Mouse (Mus musculus) lung, adult 18-20 months (tissue): ENCODE results near the gene Fcnb.

Experiments
- DNase-seq, 2 experiments: peaks; one replicate each; pipeline ENCODE4 v3.0.0; 2022; ENCODE audit warnings: mixed read lengths in 2 of 2

Gene Fcnb

DNA sequence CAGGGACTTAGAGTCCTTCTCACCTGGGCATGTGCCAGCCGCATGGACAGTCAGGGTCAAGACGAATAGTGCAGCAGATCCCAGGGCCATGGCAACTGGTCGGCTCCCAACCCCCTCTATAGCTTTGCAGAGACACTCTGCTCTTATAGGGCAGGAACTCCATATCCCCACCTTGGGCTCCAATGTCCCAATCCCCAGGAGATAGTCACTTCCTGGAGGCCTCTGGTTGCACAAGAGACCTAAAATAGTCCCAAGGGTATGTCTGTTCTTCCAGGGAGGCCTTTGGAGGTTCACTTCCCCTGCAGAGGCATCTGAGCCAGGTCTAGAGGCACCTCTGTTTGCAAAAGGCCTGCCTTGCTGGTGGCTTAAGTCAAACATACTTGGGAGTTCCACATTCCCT lies at the start of gene Fcnb:
Gene Fcnb, minus strand, starts transcription at position 118 of the 400 bp plus-strand sequence.
- DNase-seq, result no peak

DNA sequence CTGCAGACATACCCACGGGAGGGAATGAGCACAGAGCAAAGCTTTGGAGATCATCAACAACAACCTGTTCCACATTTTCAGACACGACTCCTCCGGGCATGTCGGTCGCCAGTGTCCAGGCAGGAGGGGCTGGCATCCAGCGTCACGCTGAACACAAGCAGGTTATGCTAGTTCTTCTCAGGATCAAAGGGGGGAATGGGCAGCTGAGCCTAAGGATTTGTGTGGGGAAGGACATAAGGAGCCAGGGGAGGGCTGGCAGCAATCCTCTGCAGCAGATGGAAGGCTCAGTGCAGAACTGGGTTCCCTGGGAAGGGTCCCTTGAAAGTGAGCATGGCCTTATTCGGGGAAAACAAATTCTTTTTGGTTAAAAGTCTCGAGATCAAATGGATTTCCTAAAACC lies 49.1 kb upstream of the Fcnb start:
- no peak for DNase-seq

DNA sequence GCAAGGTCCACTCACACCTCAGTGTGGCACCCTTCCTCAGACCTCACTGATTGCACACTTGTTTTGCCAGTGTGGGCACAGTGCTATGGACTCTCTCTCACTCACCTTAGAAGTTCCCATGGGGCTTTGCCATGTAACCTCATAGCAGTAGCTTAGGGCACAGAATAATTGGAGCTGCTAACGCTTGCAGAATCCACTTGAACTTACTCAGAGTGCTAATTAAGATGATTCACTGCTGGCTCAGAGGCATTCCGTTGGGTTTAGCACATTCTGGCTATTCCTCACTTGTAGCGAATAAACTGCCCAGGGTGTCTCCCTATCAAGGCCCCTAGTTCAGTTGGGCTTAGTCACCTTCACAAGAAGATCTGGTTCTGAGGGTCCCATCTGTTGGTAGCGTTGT lies 47.4 kb upstream of the Fcnb start:
- DNase-seq, result no peak

DNA sequence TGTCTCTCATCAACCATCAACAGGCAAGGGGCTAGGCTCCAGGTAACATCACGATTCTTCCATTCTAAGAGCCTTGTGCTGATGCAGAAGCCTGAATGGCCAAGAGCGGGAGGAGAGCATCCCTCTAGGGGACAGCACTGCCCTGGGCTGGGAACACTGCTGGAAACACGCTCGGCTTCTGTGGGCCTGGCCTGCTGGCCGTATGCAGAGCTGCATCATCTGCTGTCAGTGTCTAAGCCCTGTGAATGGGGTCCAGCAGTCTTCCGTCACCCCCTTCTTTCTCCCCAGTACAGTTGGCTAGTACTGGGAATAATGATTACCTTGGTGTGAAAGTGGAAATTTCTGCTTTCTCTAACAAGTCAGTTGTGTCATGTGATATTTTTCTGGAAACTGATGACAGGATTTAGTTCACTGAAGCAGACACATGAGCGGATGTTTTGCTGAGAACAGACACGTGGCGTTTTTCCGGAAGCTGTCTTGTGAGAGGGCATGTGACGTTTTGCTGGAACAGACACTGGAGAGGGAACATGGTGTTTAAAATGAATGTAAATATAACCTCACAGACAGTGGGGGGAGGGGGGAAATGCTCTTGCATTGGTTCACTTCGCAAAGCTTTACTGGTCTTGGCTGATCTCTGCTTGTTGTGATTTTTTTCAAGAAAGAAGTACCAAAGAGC lies 42.2 kb upstream of the Fcnb start:
- DNase-seq, result peak in 1 of 2 experiments; percentile 27

DNA sequence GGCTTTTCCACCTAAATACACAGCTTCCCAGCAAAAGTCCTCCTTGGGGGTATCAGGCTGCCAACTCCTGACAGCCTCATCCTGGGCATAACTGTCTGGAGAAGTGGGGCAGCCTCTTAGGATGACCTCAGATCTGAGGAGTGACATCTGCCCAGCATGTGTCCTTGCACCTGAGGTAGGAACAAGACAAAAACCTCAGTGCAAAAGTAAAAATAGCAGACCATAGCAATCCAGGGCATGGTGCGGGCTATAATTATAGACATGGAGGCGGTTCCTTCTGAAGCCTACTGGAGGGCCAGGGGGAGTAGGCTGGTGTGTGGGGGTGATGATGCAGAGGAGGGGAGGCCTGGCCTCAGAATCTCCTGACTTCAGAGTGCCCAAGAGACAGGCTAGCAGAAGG lies 39.2 kb upstream of the Fcnb start:
- no peak for DNase-seq

DNA sequence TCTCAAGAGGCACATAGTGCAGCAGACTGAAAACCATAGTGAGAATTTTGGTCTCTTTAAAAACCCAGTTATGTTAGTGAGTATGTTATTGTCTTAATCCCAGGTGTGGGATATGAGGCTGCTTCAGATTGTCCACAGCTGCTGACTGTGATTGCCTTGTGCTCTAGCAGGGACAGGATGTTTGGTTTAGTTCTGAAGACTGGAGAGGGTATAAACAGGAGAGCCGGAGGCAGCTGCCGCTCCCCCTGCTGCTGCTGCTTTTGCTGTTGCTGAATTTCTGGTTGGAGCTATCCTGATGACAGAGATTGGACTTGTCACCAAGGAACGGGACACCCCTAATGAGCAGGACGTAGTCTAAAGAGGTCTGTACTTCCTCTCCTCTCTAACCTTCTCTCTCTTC lies 36.6 kb upstream of the Fcnb start:
- no peak for DNase-seq

DNA sequence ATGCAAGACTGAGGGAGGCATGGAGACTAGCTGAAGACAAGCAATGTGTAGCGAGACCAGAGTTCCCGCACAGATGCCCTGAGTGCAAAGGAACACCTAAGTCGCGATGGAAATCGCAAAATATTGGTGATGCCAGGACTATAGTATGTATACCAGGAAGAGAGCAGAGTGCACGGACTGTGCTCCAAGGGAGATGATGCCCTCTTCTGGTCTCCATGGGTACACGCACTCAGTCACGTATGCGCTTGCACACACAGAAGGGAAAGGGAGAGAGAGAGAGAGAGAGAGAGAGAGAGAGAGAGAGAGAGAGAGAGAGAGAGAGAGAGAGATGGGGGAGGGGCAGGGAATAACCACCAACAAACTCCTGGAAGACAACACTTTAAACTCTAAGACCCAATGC lies 35.7 kb upstream of the Fcnb start:
- DNase-seq, result no peak

DNA sequence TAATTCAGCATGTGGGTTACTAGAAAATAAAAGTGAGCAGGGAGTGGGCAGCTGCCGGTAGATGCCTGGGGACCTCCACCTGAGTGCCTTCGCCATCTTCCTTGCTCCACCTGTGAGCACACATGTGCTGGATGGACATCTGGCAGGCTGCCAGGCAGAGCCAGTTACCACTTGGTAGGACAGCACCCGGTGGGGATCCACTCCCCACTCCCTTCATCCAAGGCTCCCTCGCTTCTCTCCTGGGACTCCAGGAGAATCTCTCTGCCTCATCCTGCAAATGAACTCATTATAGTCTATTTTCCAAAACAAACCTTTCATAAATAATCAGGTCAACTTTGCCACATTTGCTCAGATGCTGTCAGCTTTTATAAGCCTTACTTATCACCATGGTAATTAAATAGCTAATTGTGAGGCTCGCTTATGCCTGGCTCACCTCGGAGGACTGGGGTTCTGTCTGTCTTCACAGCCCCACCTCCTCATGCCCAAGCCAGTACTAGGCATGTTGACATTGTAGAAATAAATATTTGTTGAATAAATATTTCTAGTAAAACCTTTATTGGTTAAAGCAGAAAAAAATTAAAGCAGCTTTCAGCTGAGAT lies 33.9 kb upstream of the Fcnb start:
- no peak for DNase-seq

DNA sequence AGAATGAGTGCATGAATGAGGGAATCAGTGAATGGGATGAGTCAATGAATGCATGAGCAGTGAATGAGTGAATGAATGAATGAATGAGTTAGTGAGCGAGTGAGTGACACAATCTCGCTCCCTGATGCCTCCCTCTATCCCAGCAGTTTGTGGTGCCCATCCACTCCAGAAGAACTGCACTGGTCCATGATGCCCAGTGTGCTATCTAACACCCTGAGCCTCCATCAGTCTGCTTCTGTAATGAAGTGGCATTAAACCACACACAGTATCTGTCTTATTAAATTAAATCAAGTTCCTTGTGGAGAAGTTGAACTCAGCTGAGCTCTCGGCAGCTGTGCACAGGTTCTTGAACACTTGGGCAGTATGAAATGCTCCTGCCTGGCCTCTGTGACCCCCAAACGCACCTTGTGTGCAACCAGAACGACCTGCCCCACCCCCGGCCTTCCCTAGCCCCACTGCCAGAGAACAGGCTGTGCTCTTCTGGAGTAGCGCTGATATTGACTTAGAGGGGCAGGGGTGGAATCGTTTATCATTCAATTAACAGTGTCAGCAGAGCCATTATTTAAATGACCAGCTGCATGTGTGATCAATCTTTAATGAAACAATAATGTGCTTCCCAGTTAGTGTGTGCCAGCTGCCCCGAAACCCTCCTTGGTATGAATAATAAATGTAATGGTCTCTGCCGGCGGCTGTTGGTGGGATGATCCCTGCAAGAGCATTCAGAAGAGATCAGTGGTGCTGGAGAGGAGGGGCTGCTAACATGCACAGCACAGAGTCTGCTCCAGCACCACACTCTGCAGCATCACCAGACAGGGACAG lies 33.0 kb upstream of the Fcnb start:
- no peak for DNase-seq

DNA sequence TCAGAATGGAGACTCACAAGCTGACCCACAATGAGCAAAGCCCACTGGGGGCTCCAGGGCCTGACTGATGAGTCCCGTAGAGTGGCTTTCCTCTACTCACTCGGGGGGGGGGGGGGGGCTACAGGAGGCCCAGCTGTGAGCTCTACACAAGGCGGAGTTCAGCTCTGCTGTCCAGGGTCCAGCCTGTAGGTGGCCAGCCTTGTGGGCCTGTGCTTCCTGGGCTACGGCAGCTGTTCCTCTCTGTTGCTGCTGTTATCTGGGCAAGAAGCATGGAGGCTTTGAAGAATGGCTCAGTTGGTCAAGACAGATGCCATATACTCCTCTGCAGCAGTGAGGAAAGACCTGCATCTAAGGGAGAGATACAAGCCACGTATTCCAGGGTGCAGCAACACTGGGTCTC lies 24.1 kb upstream of the Fcnb start:
- no peak for DNase-seq

DNA sequence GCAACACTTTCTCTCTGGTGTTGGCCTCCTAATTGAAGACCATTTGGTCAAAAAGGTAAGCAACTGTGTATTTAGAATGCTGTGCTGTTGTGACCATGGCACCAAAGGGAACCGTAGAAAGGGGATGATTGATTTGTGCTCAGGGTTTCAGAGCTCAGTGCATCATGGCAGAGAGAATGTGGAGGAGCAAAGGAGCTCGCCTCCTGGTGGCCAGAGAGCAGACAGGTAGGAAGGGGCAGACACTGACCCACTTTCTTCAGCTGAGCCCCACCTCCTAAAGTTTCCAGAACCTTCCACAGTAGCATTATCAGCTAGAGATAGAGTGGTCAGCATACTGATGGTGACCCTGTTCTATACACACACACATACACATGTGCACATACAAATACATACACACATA lies 21.3 kb upstream of the Fcnb start:
- DNase-seq, result no peak

DNA sequence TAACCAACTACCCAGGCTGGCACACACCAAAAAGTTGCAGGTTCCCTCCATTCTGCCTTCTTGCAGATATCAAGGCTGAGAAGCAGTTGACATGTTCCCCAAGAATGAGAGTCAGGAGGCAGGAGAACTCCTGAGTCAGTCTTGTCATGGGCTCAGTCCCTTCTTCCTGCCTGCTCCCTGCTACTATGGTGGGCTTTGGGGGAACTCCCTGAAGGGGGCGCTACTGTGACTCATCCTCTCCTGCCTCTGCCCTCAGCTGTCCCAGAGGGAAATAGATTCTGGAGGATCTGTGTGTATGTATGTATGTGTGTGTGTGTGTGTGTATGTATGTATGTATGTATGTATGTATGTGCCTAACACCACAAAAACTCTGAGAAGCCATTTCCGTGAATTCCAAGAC lies 19.0 kb upstream of the Fcnb start:
- DNase-seq, result no peak

DNA sequence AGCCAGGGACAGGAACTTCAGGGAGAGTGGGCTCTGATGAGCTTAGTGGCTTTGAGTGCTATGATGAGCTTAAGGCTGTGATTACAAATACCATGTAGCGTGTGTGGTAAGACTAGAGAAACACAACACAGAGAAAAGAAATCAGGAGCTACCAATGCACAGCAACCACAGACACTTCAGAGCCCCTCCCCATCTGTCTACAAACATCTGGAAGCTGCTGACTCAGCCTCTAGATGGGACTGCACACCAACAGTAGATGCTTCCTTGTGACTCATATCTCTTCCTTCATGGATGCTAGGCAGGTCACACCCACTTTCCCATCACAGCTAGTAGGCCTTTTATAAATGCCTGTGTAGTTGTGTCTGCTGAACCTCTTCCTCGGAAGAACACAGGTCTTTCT lies 17.2 kb upstream of the Fcnb start:
- no peak for DNase-seq

DNA sequence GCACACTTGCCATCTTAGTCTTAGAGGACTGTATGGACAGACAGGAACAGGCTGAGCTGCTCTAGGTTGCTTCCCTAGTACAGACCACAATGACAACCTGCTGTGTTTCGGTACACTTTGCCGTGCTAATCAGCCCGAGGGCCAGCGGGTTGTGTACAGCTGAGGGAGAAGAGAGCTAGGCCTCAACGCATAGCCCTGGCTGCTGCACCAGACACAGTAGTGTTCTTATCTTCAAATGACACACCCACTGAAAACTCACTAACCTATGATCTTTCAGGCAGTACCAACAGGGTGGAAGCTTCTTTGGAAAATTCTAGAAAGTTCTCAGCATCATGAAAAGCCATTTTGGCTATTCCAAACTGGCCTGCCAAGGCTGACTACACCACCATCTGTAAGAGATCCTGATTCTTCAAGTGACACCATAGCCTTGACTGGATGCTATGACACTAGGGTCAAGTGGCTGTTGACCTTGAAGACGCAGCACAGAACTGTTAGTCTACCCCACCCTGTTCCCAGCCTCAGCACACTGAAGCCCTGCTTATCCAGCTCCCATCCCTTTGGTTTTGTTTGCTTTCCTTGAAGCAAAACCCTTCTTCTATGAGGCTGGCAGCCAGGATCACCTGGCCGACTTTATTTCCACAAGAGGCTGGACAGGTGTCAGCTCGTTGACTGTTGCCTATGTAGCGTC lies 16.3 kb upstream of the Fcnb start:
- no peak for DNase-seq

DNA sequence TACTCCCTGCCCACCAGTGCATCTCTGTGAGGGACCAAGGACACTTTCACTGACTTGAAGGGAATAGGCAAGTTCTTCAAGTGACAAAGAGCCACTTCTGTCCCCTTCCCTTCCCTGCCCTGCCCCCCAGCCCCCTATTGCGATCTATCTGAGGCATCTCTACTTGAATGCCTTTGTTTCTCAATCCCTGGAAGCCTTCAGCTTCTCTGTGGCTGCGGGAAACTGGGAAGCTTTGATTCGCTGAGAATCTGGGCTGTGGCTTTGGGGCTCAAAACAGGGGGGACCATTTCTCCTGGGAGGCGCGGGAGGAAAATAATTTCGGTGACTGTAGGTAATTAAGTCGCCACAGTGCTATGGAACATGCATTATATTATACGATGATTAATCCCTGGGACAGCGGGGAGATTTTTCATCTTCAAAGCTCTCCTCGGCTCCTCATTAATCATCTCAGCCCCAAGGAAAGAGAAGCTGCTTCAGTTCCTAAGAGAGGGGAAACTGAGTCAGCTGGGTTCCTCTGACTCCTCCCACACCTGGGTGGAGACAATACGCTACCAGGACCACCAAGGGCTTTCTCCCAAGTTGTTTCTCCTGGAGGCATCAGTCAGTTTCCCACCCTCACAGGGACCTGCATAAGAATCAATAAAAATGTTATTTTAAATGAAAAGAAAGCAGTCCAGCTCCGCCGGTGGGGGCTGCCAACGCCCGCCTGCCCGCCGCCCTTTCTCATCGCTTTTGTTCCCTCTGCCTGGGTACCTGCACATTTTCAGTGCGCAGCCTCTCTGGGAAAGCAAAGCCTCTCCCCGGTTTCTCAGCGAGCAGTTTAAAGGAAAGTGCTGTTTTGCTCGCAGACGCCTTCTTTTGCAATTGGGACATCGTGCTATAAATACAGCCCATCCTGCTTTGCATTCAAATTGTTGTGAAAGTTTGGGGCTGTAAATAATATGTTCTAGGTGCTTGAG lies 14.1 kb upstream of the Fcnb start:
- no peak for DNase-seq

DNA sequence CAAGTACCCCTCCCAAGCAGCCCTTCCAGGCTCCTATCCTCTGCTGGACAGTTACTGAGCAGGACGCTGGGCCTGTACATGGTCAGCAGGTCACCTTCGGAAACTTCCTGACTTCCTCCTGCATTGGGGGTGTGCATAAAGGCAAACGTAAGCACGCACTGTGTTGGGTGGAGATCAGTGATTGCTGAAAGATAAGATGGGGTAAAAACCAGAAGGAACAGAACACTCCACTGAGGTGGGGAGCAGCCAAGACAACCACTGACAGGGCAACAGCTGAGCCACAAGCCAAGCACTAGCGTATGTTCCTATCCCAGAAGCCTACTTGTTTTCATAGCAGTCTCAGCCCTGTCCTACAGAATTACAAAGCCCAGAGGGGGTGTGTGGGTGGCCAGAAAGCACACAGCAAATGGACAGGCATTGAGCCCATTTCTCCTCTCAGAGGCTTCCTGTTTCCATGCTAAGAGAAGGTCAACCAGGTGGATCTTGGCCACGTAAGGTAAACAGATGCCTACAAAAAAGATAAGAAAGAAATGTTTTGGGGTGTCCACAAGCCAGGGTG lies 12.1 kb upstream of the Fcnb start:
- DNase-seq, result no peak

DNA sequence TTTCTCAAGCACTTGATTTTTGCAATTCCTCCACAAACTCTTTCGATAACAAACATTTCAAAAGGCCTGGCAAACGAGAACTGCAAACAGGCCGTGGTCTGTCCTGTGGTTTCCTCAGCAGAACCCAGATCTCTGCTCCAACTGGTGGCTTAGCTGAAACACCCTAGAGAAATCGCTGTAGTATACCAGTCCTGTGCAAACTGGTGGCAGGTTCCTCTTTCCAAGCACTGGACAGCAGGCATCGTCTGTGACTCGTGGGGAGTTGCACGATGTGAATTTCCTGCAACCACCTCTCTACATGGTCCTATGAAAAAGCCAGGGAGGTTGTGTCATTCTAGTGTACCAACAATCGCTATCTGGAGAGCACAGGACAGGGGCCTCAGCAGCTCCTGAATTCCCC lies 7.4 kb upstream of the Fcnb start:
- DNase-seq, result peak; percentile 33 to 49

DNA sequence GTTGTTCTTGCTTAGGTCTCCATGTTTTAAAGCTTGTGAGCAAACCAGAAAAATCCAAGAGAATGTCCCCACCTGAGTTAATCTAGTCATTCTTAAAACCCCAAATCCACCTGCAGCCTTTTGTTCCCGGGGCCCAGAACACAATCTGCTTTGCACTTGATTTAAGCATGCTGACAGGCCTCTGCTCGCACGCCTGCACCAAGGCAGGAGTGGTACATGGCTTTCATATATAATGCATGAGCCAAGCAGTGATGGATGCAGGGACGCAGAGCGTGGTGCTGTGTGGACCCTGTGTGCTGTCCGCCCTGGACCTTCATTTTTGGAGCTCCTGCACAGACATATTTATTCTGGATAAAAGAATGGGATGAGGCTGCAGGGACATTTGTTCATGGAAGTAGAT lies 6.4 kb upstream of the Fcnb start:
- no peak for DNase-seq

DNA sequence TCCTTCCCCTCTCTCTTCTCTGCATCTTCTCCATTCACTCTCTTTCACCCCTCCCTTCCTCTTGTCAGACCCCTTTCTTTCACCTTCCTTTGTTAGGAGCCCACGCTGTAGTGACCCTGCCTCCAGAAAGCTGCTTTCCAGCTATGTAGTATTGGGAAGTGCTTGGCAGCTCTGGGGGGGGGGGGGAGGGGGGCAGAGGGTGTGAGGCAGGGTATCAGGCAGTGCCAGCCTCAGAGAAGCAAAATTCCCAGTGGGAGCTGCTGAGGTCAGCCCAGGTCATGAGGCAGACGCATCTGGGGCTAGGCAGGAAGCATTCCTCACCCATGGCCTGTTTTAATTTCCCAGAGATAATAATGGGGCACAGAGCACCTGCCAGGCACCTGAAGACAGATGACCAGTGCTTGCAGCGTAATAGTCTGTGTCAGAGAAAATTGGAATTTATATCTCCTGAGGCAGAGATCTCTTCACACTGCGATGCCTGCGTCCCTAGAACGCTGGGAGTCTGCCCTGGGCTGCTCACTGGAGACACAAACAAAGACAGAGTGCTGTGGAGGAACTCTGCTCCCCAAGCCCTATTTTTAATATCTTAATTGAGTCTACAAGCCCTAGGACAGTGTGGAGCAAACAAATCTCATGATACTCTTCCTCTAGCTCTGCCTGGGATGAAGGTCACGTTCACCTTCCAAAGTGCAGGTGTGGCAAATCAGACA lies 5.8 kb upstream of the Fcnb start:
- DNase-seq, result no peak

DNA sequence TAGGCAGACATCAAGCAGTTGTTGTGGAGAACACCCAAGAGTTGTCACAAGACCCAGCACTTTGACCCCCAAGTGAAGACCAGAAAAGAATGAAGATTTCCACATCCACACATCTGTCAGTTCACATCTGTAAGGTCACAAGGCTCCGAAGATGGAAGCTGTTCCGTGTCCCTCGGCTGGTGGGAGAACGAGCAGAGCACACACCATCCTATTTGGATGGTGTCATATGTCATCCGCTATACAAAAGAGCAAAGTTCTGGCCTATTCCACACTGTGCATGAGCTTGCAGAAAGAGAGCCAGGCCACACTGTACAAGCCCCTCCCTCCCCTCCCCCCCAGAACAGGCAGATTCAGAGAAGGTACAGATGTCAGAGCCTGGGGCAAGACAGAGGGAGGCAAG lies 4.4 kb upstream of the Fcnb start:
- peak in 1 of 2 experiments; percentile 9 for DNase-seq

DNA sequence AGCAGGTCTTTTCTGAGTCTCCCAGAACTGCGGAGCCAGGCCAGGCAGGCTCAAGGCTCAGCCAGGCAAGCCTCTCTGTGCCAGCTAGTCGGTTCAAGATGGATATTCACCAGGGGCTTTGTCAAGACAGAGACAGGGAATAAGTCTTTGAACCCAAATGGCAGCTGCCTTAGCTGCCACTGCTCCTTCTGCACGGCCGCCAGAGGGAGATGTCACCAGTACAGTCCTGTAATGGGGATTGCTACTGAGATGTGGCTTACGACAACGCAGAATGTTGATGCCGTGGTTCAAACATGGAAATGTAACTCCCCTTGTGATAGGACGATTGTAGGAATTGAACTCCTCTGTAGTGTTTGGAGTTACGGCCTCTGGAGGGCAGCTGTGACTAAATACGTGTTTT lies 1.4 kb upstream of the Fcnb start:
- DNase-seq, result no peak
